Mouse (Mus musculus): Measurements from ENCODE around the gene Prpf3. TPM values are rescaled to one million over a fixed set of nuclear protein-coding genes. Genes with fewer than 3 reads are reported as not detected.

The Prpf3 gene
- polyA plus RNA-seq (2012; rRNA removed): 36.0 and 36.2 TPM in 2 replicates

GRCm38 (mm10) chr3:95855502-95856089 is at the start of gene Prpf3:
Gene Prpf3 (minus strand): TSS chr3:95855885.

GRCm38 (mm10) chr3:95904568-95904967 is 48.9 kb upstream of the Prpf3 start, which contains the start of gene Car14:
Gene Car14 (minus strand): TSS chr3:95904691.

GRCm38 (mm10) chr3:95893606-95894316 is 38.1 kb upstream of the Prpf3 start, which contains the start of gene Aph1a:
Gene Aph1a (plus strand): TSS chr3:95893969.

GRCm38 (mm10) chr3:95891211-95892065 is 35.8 kb upstream of the Prpf3 start, which contains the start of gene BC028528:
Gene BC028528 (minus strand): TSS chr3:95892005.

GRCm38 (mm10) chr3:95881979-95882815 is 26.5 kb upstream of the Prpf3 start, which contains the start of gene Ciart:
Gene Ciart (minus strand): TSS chr3:95882251.

GRCm38 (mm10) chr3:95871392-95871867 is 15.7 kb upstream of the Prpf3 start, which contains the start of gene Mrps21:
Gene Mrps21 (minus strand): TSS chr3:95871519.

GRCm38 (mm10) chr3:95818571-95819288 is 37.0 kb downstream of the Prpf3 start, which contains the start of gene Rprd2:
Gene Rprd2 (minus strand): TSS chr3:95818863.

Other genes with a start within 250 kb of the Prpf3 start
- 47.0 and 50.6 TPM in 2 replicates for gene Ensa, start 230.9 kb downstream of the Prpf3 start, polyA plus RNA-seq (2012; rRNA removed)
- 62.9 and 66.1 TPM in 2 replicates for gene Mcl1, start 197.1 kb downstream of the Prpf3 start, polyA plus RNA-seq (2012; rRNA removed)
- gene Adamtsl4, start 168.0 kb downstream of the Prpf3 start, polyA plus RNA-seq (2012; rRNA removed): 0.76 and 2.1 TPM in 2 replicates
- gene Ecm1, start 116.3 kb downstream of the Prpf3 start, polyA plus RNA-seq (2012; rRNA removed): 13.4 and 56.2 TPM in 2 replicates
- 39.4 and 42.8 TPM in 2 replicates for gene Tars2, start 95.7 kb downstream of the Prpf3 start, polyA plus RNA-seq (2012; rRNA removed)
- 21.7 TPM in 2 replicates for gene Rprd2, start 37.0 kb downstream of the Prpf3 start, polyA plus RNA-seq (2012; rRNA removed)
- gene Mrps21, start 15.6 kb upstream of the Prpf3 start, polyA plus RNA-seq (2012; rRNA removed): 190 and 193 TPM in 2 replicates
- 4.1 and 5.3 TPM in 2 replicates for gene Ciart, start 26.4 kb upstream of the Prpf3 start, polyA plus RNA-seq (2012; rRNA removed)
- 13.9 and 15.2 TPM in 2 replicates for gene BC028528, start 36.1 kb upstream of the Prpf3 start, polyA plus RNA-seq (2012; rRNA removed)
- 96.5 and 101 TPM in 2 replicates for gene Aph1a, start 38.1 kb upstream of the Prpf3 start, polyA plus RNA-seq (2012; rRNA removed)
- gene Car14, start 48.8 kb upstream of the Prpf3 start, polyA plus RNA-seq (2012; rRNA removed): 4.0 and 5.7 TPM in 2 replicates
- 79.1 and 84.3 TPM in 2 replicates for gene Anp32e, start 73.4 kb upstream of the Prpf3 start, polyA plus RNA-seq (2012; rRNA removed)
- 141 and 142 TPM in 2 replicates for gene Plekho1, start 140.1 kb upstream of the Prpf3 start, polyA plus RNA-seq (2012; rRNA removed)
- 31.4 and 35.0 TPM in 2 replicates for gene Vps45, start 202.6 kb upstream of the Prpf3 start, polyA plus RNA-seq (2012; rRNA removed)
- 6.4 and 6.8 TPM in 2 replicates for gene Otud7b, start 248.6 kb upstream of the Prpf3 start, polyA plus RNA-seq (2012; rRNA removed)

Data from central nervous system, embryonic 18 days (tissue).